Mouse (Mus musculus) spleen, postnatal 4 days (tissue): ENCODE results near the gene Dcbld2.
"Not testable (repeated sequence)": the region's sequence is repeated elsewhere in the genome, so short reads cannot be mapped to it uniquely, and the experiment has no call there.

Experiments
- DNase-seq, 2 experiments: peaks; one replicate each; pipeline ENCODE4 v3.0.0; 2022; ENCODE audit warnings: low spot score in 2 of 2

Gene Dcbld2

DNA sequence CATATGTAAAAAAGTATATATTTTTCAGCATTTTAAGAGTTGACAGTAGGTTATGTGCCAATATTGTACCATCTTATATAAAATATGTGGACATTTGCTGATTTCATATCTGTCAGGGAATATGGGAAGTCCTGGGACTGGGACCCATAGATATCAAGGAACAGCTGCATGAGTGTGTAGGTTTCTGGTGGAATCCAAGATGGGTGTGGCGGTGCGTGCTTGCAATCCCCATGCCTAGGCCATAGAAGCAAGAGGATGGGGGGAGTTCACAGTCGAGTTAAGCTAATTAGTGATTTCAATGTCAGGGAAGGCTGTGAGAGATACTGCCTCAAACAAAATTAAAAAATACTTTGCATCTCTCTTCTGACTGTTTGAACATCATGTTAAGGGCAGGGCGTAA, 40.8 kb downstream of the Dcbld2 start:
- no peak for DNase-seq

DNA sequence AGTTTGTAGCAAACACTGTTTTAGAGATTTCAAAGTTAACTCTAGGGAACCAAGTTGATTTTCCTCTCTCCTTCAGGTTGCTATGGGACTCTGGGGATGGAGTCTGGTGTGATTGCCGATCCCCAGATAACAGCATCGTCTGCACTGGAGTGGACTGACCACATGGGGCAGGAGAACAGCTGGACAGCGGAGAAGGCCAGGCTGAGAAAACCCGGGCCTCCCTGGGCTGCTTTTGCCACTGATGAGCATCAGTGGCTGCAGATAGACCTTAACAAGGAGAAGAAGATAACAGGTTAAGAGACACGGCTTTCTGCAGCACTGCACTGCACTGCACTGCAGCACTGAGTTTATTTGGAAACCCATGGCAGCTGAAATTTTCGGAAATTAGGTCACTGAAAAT, 42.4 kb downstream of the Dcbld2 start:
- no peak for DNase-seq

DNA sequence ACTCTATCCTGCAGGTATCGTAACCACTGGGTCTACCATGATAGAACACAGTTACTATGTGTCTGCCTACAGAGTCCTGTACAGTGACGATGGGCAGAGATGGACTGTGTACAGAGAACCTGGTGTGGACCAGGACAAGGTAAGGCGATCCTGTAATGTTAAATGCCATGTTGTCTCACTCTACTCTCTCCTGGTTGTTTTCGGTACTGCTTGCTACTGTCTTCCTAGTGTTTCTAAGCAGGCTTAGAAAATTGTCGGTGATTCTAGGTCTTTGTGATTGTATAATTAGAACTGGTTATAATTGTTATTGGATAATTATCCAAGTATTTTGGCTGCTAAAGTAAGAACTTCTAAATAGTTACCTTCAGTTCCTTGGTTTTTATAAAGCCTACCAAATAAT, 43.4 kb downstream of the Dcbld2 start:
- no peak for DNase-seq

DNA sequence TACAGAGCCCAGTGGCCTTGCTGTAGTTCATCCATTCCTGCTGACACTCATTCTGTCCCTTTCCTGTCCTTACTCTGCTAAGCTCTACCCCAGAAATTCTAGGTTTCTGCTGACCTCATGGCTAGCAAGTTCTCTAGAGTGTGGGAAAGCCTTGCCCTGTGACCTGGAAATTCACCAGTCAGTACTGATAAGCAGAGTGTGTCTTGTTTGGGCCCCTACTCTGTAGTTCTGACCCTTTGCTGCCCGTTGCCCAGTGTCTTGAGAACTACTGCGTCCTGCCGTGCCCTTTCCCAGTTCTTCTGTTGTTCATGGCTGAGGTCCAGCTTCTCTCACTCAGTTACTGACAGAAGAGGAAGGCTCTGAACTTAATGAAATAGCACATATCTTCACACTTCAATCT, 44.9 kb downstream of the Dcbld2 start:
- peak in 1 of 2 experiments; percentile 19 for DNase-seq

DNA sequence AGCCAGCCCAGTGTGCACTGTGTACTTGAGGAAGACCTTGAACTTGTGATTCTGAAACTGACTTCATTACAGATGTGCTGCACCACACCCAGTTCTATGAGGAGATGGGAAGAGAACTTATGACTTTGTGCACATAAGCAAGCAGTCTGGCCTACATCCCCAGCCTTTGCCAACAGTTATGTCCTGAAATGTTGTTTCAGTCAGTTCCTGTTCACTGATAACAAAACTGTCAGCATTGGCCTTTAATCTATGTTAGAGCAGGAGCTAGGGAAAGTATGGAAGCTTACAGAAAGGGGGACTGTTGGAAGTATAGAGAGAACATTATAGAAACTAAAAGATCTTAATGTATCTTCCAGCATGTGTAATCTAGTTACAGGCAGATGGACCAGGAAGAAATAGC, 45.6 kb downstream of the Dcbld2 start:
- no peak for DNase-seq

DNA sequence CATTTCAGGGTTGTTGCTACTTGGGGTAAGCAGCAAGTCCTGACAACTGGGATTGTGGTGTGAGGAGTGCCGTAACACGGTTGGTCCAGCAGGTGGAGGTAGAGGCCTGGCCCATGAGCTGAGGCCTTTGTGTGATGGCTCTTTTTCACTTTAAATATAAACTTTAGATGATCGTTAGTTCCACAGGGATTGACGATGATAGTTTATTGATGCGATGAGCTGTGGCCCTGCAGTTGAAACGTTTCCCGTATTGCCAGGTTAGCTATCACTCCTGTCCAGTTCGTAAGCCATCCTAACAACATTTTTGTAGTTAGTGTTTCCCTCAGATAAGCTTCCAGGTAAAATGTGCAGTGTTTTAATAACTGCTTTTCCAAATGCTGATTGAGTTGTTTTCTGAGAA, 46.4 kb downstream of the Dcbld2 start:
- peak; percentile 75 to 85 for DNase-seq

DNA sequence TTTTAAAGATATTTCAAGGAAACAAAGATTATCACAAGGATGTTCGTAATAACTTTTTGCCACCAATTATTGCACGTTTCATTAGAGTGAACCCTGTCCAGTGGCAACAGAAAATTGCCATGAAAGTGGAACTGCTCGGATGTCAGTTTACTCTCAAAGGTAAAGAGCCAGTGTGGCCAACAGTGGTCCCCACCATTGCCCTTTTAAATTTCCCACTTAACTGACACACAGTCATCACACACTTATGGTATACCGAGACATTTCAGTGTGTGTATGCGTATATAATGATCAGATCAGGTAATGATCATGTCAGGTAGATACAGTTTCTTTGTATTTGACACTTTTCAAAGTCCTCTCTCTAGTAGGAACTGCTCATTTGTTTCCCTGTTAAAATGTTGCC, 46.9 kb downstream of the Dcbld2 start:
- no peak for DNase-seq

DNA sequence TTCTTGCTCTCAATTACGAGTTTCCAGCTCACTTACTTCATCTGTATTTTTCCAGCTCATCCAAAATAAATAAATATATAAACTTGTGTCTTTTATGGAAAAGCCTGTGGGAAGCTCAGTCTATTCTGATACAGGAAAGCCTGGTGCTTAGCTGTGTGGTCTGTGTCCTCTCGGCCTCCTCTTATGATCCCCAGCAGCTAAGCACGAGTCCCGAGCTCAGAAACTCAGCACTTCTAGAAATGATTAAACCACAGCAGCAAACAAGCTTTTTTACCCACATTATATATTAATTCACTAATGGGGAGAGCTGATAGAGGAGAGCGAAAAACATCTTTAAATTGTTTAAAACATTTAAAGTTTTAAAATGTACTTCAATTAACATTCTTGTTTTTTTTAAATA, 48.2 kb downstream of the Dcbld2 start:
- DNase-seq: no peak

DNA sequence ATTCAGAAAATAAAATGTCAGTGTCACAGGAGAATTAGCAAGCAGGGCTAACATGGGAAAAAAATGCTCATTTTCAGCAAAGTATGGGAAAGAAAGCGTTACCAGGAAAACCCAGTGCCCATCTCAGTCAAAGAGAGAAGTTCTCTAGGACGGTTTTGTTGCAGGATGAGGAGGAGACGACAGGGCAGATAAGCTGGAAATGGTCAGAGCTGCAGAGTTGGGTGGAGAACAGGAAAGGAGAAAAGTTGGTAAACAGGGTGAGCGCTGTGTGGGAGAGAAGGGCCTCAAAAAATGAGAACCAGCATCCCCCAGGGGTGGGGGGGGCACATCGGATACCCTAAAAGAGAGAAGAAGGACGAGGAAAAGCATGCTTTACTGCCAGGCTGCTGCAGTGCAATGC, 48.7 kb downstream of the Dcbld2 start:
- DNase-seq: no peak

DNA sequence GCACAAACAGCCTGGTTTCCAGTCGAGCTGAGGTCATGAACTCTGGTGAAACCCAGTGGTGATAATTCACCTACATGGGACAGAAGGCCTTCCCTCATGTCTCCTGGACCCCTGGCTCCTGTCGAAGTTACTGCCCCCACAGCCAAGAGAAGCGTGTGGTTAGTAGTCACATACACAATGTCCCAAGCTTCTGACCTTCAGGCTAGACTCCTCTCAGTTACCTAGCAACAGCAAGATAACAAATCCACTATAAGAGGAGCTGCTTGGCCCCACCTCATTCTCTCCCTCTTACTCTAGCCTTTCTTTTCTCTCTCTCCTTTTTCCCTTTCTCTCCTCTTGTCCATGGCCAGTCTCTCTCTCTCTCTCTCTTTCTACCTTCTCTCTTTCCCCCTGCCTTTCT, 51.7 kb downstream of the Dcbld2 start:
- DNase-seq: not testable (repeated sequence)

DNA sequence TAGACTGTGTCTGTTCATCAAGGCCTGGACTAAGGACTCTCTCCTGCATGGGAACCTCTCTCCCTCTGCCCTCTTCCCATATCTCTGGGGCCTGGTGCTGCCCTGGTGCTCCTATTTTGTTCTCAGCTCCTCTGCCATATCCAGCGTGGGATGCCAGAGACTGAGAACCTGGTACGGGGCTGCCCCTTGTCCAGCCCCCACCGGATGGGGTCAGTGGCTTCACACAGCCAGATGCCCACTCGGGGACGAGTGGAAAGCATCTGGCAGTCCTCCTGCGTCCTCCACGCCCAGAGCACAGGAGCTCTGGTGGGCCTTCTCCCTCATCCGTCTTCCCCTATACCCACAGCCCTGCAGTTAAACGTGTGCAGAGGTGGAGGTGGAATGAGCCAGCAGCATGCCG, 52.1 kb downstream of the Dcbld2 start:
- DNase-seq: no peak

DNA sequence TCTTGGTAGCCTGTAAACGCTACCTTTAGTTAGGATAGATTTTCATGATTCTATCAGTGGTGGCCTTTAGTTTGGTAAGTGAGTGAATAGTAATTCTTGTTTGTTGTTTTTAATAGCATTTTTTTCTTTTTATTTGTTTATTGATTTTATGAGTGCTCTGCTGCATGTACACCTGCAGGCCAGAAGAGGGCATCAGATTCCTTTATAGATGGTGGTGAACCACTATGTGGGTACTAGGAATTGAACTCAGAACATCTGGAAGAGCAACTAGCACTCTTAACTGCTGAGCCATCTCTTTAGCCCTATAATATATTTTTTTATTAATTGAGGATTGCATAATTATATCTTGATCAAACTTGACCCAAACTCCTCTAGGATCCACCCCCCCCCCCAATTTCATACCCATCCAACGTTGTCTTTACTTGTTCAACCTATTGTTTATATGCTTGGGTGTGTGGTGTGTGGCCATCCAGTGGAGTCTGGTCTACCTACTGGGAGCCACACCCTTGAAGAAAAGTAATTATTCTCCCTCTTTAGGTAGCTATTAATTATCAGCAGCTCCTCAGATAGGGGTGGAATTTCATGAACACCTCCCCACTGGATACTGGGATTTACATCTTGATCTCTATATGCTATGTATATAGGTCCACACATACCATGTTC, 53.7 kb downstream of the Dcbld2 start:
- no peak for DNase-seq

DNA sequence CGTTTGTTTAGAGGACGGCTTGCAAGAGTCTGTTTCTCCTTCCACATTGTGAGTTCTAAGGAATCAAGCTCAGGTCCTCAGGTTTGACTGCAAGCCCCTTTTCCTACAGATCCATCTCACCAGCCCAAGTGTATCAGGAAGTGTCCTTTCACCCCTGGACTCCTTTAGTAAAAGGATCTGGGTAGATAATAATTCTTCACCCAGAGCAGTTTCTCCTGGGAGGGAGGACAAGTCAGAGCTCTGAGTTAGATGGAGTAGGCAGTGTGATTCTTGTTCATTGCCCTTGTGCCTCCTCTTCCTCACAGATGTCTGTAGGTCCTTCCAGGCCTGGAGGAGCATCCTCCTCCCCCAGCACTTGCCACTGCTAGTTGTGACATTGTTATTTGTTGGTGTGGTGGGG, 54.3 kb downstream of the Dcbld2 start:
- DNase-seq: no peak

DNA sequence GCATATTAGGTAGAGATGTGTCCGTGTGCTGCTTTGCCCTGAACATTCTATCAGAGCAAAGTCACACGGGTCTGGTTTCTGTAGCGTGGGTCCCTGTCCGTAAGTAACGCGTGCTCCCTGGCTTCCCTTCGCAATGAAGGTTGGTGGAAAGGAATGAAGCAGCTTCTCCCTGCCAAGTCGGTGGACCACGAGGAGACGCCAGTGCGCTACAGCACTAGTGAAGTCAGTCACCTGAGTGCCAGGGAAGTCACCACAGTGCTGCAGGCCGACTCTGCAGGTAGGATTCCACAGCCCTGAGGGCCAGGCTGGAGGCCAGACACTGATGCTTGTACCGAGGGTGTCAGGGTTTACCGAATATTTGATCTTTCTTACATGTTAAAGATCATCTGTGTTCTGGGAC, 55.8 kb downstream of the Dcbld2 start:
- no peak for DNase-seq

DNA sequence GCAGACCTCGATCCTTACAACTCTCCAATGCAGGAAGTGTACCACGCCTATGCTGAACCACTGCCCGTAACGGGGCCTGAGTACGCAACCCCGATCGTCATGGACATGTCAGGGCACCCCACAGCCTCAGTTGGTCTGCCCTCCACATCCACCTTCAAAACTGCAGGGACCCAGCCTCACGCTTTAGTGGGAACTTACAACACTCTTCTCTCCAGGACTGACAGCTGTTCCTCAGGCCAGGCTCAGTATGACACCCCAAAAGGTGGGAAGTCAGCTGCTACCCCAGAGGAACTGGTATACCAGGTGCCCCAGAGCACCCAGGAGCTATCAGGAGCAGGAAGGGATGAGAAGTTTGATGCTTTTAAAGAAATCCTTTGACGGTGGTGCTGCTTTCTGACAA, 57.2 kb downstream of the Dcbld2 start:
- no peak for DNase-seq

DNA sequence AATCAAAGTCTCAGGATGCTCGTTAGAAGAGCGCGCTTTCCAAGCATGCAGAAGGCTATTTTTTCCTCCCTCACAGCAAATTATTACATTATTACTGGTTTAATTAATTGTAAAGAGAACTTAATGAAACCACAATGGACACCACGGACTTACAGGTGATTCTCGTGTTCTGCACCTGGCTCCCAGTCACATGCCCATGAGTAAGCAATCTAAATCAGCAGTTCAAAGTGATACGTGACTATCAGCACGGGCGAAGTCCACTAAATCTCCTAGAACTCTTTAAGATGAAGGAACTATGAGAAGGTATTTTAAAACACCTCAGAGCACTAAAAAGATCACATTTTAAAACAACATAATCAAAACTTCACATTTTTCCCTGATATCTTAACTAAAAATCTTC, 61.8 kb downstream of the Dcbld2 start:
- DNase-seq: no peak

DNA sequence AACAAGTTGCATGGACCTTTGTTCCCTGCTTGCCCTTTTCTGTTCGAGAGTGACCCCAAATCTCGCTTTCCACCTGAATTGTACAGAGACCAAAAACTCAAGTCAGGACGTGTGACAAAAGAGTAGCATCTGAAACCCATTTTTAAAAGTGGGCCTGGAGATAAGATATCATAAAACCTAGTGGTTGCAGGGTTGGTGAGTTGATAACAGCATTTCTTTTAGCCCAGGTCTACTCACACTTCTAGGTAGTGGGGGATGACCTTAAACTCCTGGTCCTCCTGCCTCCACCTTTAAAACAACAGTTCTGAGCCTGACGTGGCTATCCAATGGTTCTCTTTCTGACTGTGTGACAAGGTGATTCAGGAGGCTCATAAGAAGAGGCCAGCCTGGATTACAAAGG, 62.6 kb downstream of the Dcbld2 start:
- no peak for DNase-seq

DNA sequence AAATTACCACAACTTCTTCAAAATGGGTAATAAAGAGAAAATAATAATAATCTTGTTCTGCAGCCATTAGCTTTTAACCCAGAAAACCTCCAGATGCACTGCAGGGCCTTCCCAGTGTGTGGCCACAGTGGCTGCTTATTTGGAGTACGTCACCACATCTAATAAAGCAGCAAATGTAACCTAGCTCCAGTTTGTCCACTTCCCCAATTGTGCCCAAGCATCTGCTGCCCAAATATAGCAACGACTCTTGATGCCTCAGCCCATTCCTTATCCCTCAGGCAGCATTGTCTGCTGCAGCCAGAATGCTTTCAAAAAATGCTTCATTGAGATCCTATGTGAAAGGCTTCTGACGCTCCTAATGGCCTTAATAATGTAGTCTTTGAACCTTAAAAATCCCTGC, 66.6 kb downstream of the Dcbld2 start:
- DNase-seq: no peak

DNA sequence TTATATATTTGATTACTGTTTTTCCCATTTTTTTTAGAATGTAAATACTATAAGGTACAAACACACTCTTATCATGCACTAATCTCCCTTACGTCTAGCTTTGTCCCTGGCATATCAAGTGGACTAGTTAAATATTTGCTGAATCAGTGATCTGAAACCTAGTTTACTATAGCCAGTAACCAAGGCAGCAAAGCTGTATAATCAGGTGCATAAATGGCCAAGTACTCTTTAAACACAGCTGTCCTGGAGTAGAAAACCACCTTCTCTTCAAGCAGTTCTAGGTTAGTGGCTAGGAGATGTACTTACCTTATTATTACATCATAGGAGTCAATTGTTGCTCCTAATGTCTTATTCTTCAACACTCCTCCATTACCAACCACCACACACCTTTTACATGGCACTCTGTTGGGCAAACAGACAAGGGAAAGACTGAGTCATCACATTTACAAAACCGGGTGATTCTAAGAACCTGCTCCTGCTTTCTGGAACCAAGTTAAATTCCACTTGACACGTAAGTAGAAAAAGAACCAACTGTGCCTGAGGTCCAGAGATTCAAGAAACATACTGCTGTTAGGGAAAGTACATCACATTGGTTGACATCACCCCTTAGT, 67.4 kb downstream of the Dcbld2 start:
- no peak for DNase-seq

DNA sequence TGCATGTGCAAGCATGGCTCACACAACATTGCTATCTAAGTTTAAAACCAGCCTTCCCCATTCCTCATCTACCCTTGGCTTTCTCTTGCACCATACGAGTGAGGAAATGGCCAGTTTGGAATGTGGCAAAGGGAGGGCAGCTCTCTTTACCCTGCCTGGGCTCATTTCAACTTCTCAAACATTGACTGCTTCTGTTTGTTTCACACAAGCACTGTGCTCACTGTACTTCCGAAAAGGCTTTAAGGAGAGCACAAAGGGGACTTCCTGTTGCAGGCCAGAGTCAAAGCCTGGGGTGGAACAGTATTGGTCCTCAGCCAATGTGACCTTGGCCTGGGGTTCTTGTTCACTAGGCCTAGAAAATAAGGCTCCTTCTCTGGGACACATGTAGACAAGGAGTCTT, 68.1 kb downstream of the Dcbld2 start:
- no peak for DNase-seq

DNA sequence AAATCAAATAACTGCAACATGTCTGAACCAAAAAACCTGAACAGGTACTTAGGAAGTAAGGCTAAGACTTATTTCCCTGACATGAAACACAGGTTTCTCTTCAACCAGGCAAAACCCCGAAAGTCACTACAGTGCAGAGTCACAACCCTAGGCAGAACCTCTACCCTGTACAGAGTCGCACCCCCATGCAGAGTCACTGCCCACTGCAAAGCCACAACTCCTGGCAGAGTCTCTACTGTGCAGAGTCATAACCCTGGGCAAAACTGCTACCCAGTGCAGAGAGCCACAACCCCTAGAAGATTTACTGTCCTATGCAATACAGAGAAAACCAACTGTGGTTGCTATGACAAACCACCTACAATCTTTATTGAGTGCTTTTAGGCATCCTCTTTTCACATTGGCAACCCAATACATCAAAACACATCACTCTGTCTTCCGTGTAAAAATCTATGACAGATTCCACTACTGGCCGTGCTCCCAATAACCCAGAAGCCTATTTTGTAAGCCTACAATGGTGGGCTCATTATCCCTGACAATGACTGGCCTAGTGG, 71.7 kb downstream of the Dcbld2 start:
- DNase-seq: no peak

DNA sequence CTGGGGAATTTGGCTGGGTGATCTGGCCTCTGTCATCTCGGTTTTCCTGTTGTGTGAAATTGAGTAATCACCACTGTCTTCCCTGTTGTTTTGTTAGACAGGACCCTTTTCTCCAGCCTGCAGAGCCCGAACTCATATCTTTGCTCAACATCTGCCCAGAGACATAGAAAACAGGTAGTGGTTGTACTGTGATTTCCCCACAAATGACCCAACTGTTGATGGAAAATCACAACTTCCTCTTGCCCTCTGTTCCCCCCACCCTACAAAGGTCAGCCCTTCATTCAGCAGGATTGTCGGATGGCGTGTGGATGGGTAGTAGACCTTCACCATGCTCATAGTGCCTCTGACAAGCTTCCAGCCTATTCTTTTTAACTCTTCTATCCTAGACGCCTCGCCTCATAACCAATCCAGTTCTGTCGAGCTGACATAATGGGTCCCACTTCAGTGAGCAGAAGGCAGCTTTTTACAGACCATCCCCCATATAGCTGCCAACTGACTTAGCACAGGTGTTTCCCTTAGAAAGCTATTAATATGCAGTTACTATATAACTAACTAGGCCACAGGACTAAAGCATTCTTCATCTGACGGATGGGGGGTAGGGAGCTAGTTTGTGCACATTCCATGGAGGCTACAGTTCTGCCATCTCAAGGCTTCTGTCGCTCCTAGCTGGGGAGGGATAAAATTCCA, 73.1 kb downstream of the Dcbld2 start:
- no peak for DNase-seq

DNA sequence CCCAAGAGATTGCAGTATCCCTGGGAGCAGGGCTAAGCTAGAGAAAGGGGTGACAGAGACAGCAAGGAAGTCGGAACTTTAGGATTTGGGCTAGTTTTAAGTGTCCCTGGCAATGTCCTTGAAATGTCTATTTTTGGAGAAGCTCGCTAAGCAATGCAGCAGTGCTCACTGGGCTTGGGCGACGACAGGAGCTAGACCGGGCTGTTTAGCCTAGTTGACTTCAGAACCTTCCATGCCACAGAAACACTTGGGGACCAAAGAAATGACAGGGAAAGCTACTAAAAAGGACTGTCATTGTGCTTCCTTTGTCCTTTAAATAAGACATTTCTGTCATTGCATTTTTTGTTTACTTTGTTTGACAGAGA, 73.6 kb downstream of the Dcbld2 start:
- DNase-seq: no peak
